Mouse (Mus musculus) forebrain, embryonic 12.5 days (tissue): ENCODE measurements around the gene 1700012P22Rik. TPM values are rescaled to one million over a fixed set of nuclear protein-coding genes. Genes with fewer than 3 reads are reported as not detected.
A peak's percentile ranks its signal among the peaks of the same experiment; 100 is the strongest.

ENCODE experiments used
- ATAC-seq: fragments of 200-750 bp; cut with Nextera tagmentation; 2 replicates; pipeline ENCODE4 v1.8.0; 2017; ENCODE audit warnings: moderate TSS enrichment; ENCODE audit not compliant: low FRiP score
- H3K27ac ChIP-seq: fragments of 300-500 bp; sonication (generic); 2 replicates; pipeline ENCODE4 v1.5.1; 2016; ENCODE audit warnings: mild to moderate bottlenecking
- H3K27me3 ChIP-seq: fragments of 300-500 bp; sonication (generic); 2 replicates; pipeline ENCODE4 v1.6.1; 2016; ENCODE audit warnings: mild to moderate bottlenecking
- H3K36me3 ChIP-seq: fragments of 300-500 bp; sonication (generic); replicated peaks from 2 replicates; pipeline ENCODE4 v1.6.1; 2016; ENCODE audit warnings: mild to moderate bottlenecking
- H3K4me1 ChIP-seq: fragments of 300-500 bp; sonication (generic); 2 replicates; pipeline ENCODE4 v1.6.1; 2016
- H3K4me2 ChIP-seq: fragments of 300-500 bp; sonication (generic); 2 replicates; pipeline ENCODE4 v1.6.1; 2016; ENCODE audit warnings: mild to moderate bottlenecking, moderate library complexity
- H3K4me3 ChIP-seq: fragments of 300-500 bp; sonication (generic); replicated peaks from 2 replicates; pipeline ENCODE4 v1.5.1; 2016; ENCODE audit warnings: mild to moderate bottlenecking
- H3K9ac ChIP-seq: fragments of 300-500 bp; sonication (generic); 2 replicates; pipeline ENCODE4 v1.6.1; 2016; ENCODE audit warnings: mild to moderate bottlenecking
- H3K9me3 ChIP-seq: fragments of 300-500 bp; sonication (generic); 2 replicates; pipeline ENCODE4 v1.6.1; 2016
- WGBS: fragments of 180-500 bp; shearing (Covaris S2); methylation state at CpG from one replicate; pipeline ENCODE4 v1.1.7; 2016; 5-methylcytosine and 5-hydroxymethylcytosine counted together
- polyA plus RNA-seq: library from polyadenylated mRNA; unstranded; fragments of >200 nt; fragmentation: Nextera tagmentation; extraction: Ambion mirVana; gene quantifications from 2 replicates; pipeline ENCODE4 v1.2.1, GENCODE M21; 2016

The 1700012P22Rik gene
- polyA plus RNA-seq, 1 experiment from 2014 or later = not detected

DNA sequence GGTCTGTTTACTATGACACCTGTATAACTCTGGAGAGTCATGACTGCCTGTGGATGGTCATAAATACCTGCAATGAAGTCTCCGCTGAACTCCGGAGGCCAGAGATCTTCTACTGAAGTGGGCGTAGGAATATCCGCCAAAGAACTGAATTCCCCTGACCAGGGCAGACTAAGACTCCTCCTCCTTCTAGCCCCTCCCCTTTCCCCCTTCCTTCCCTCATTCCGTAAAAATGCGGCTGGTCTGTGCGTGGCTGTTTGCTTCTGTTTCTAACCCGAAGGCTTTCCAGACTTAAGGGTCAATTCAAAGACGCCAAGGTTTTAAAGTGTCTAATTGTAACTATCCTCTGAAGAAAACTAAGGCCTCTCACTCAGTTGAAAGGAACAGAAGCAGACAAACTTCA, 30.3 kb downstream of the 1700012P22Rik start, which contains the start of gene Pramef12:
TSS of gene Pramef12 (minus strand) at position 175 of the 400 bp plus-strand sequence.
- no peaks in the 10 kb centered on the region for H3K27me3 ChIP-seq
- no peaks in the 10 kb centered on the region for H3K36me3 ChIP-seq
- H3K27ac ChIP-seq = no peak within 1 kb of the TSS
- no peak within 1 kb of the TSS for H3K9ac ChIP-seq
- no peak within 1 kb of the TSS for H3K4me3 ChIP-seq
- peaks cover 22% of the 10 kb centered on the region for H3K9me3 ChIP-seq
- ATAC-seq = no peak
- 84% methylated on average over 9 of the region's 9 CpGs for WGBS
- no peak within 1 kb of the TSS for H3K4me2 ChIP-seq
- no peaks in the 10 kb centered on the region for H3K4me1 ChIP-seq

DNA sequence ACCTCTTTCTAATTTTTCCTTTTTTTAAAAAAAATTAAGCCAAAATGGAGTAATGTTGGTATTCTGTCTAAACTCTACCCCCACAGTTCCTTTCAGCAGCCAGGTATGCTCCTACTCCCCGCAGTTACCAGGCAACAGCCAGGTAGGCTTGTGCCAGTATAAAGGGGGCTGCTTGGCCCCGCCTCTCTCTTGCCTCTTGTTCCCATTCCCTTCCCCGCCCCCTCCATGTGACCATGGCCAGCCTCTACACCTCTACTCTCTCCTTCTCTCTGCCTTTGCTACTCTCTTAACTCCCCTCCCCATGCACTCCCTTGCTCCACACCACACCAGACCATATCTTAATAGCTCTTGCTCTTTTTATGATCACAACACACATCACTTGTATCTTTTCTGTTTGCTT, 32.3 kb downstream of the 1700012P22Rik start:
- Histone ChIP-seq H3K4me2 (no peak overlapping the region), H3K36me3 (no peaks in the 10 kb centered on the region), H3K4me3 (no peak overlapping the region), H3K4me1 (no peaks in the 10 kb centered on the region), H3K27me3 (no peaks in the 10 kb centered on the region), H3K27ac (no peak overlapping the region), H3K9me3 (0 out of 2 replicates have a peak, but pooled peaks cover 17% of the 10 kb centered on the region), H3K9ac (no peak overlapping the region)
- 61% methylated on average over 3 of the region's 3 CpGs for WGBS
- no peak for ATAC-seq

DNA sequence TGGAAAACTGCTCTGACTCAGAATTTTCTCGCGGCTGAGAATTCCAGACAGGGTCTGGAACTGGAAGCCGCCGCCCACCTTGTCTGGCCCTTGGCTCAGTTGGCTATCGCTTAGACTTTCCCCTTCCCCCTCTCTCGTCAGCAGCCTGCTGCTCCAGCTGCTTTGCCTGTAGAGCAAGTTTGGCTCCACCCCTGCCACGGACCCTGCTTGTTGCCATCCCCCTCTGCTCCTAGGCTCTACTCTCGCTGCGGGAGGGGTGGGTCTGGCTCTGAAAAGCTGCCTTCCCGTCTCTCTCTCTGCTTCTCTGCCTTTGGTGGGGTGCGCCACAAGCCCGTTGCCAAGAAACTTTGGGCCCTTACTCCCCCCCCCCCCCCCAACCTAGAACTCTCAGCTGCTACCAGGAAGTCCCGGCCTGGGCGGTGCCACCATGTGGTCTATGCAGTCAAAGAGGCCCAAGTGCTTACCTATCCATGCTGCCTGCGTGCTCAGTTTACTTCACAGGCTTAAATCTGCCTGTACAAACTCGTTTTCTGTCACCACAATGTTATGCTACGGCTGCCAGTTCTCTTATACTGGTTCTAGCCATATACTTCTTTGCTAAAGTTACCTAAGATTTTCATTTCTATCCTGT, 34.0 kb downstream of the 1700012P22Rik start:
- Histone ChIP-seq H3K36me3 (no peaks in the 10 kb centered on the region), H3K27ac (no peak overlapping the region), H3K9me3 (0 out of 2 replicates have a peak, but pooled peaks cover 10% of the 10 kb centered on the region), H3K9ac (no peak overlapping the region), H3K4me3 (no peak overlapping the region; the same call in 1 of the 2 replicates), H3K4me2 (peak overlapping the region; percentile 22; the same call in 1 of the 2 replicates), H3K27me3 (no peaks in the 10 kb centered on the region), H3K4me1 (no peaks in the 10 kb centered on the region)
- WGBS = 8% methylated on average over 17 of the region's 17 CpGs
- ATAC-seq = no peak

DNA sequence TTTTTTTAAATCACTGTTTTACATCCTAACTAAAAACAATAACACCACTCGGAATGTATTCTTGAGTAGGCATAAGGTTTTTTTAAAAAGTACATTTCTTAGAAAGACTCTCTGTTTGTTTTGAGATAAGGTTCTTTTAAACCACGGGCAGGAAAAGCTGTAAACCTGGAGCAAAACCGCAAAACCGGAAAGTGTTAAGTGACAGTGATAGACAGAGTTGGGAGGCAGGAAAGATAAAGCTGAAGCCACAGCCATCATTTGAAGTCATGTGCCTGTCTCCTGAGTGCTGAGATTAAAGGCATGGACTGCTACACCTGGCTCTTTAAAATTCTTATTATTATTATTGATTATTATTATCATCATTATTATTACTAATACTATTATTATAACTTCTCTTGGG, 35.9 kb downstream of the 1700012P22Rik start:
- Histone ChIP-seq H3K4me1 (no peaks in the 10 kb centered on the region), H3K9me3 (0 out of 2 replicates have a peak, but pooled peaks cover 1% of the 10 kb centered on the region), H3K36me3 (no peaks in the 10 kb centered on the region), H3K4me3 (no peak overlapping the region), H3K27me3 (no peaks in the 10 kb centered on the region), H3K4me2 (no peak overlapping the region), H3K9ac (no peak overlapping the region), H3K27ac (no peak overlapping the region)
- 86% methylated on average over 4 of the region's 4 CpGs for WGBS
- no peak for ATAC-seq

DNA sequence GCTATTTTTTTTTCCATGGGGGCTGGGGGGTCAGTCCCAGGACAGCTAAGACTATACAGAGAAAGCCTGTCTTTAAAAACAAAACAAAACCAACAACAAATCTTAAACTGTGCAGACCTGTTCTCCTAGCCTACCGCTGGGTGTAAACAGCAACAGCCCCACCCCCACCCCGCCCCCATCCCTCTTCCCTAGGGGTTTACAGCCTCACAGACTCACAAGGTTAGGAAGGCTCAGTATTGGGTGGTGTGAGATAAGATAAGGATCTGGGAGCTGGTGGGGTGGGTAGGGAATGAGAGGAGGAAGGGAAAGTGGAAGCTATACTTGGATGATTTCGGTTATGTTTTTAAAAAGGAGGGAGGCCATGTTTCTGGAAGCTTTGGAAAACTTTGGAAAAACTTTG, 42.3 kb downstream of the 1700012P22Rik start:
- 51% methylated on average over 3 of the region's 3 CpGs for WGBS
- Histone ChIP-seq H3K4me1 (no peaks in the 10 kb centered on the region), H3K9ac (no peak overlapping the region), H3K27ac (no peak overlapping the region), H3K4me2 (no peak overlapping the region), H3K36me3 (no peaks in the 10 kb centered on the region), H3K27me3 (no peaks in the 10 kb centered on the region), H3K9me3 (peaks cover 24% of the 10 kb centered on the region), H3K4me3 (no peak overlapping the region)
- no peak for ATAC-seq

DNA sequence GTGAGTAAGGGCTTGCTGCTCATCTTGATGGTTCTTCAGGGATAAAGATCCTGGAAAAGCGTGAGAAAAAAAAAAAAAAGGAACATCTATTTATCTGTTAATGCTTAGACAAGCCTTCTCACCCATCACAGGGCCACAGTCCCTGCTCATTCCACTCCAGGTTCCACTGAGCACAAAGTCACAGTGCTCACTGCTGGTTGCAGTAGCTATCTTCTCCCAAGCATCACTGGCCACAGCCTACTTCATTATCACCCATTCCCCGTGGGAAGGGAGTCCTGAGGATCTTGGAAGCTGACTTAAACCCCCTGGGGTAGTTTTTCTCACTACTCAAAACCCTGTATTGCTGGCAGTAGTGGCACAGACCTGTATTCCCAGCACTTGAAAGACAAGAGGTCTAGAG, 60.7 kb downstream of the 1700012P22Rik start, which contains the start of gene Pramef20:
TSS of gene Pramef20 (minus strand) at position 23 of the 400 bp plus-strand sequence.
- H3K4me1 ChIP-seq = no peaks in the 10 kb centered on the region
- 60% methylated on average over 2 of the region's 2 CpGs for WGBS
- ATAC-seq = no peak
- H3K4me3 ChIP-seq = no peak within 1 kb of the TSS
- peaks cover 32% of the 10 kb centered on the region for H3K9me3 ChIP-seq
- H3K36me3 ChIP-seq = no peaks in the 10 kb centered on the region
- H3K27ac ChIP-seq = no peak within 1 kb of the TSS
- no peaks in the 10 kb centered on the region for H3K27me3 ChIP-seq
- no peak within 1 kb of the TSS for H3K4me2 ChIP-seq
- H3K9ac ChIP-seq = no peak within 1 kb of the TSS

Other genes with a start within 250 kb of the 1700012P22Rik start
- not detected in 2 replicates for gene Oog2, start 248.1 kb downstream of the 1700012P22Rik start, polyA plus RNA-seq
- gene C87977, start 225.5 kb downstream of the 1700012P22Rik start, polyA plus RNA-seq = not detected in 2 replicates
- gene Pramel5, start 158.3 kb downstream of the 1700012P22Rik start, polyA plus RNA-seq = not detected in 2 replicates
- gene Gm13128, start 108.5 kb downstream of the 1700012P22Rik start, polyA plus RNA-seq = not detected in 2 replicates
- not detected in 2 replicates for gene Gm13119, start 80.8 kb downstream of the 1700012P22Rik start, polyA plus RNA-seq
- not detected in 2 replicates for gene Pramef20, start 60.8 kb downstream of the 1700012P22Rik start, polyA plus RNA-seq
- not detected in 2 replicates for gene Pramef12, start 30.3 kb downstream of the 1700012P22Rik start, polyA plus RNA-seq
- not detected in 2 replicates for gene Gm9944, start 14.5 kb upstream of the 1700012P22Rik start, polyA plus RNA-seq
- not detected in 2 replicates for gene Aadacl3, start 25.0 kb upstream of the 1700012P22Rik start, polyA plus RNA-seq
- gene 9430007A20Rik, start 81.0 kb upstream of the 1700012P22Rik start, polyA plus RNA-seq = not detected in 2 replicates
- not detected in 2 replicates for gene Gm13124, start 126.4 kb upstream of the 1700012P22Rik start, polyA plus RNA-seq
- not detected in 2 replicates for gene Aadacl4, start 174.9 kb upstream of the 1700012P22Rik start, polyA plus RNA-seq
- not detected in 2 replicates for gene Gm436, start 247.6 kb upstream of the 1700012P22Rik start, polyA plus RNA-seq